Mouse (Mus musculus): ENCODE data around the gene Clspn.

Gene Clspn

GRCm38 (mm10) chr4:126636330-126636729 is 79.6 kb downstream of the Clspn start:
- no peak for DNase-seq (ENCODE audit: low spot score)

GRCm38 (mm10) chr4:126637446-126637845 is 80.7 kb downstream of the Clspn start:
- DNase-seq (ENCODE audit: low spot score): no peak

DNA sequence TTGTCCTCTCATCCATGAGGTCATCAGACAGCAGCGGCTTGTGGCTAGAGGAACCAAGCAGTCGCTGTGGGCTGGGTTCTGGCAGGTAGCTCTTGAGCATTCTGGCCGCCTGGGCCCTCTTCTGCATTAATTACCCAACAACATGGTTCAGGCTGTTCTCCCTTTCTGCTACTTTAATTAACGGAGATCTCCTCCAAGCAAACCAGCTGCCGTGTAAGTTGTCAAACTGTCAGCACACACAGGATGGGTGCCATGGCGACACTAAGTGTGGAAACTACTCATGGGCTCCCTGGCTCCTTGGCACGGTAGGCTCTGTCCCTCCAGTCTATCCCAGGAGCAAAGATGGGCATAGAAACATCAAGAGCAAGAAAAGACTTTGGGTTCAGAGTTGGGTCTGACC is 82.6 kb downstream of the Clspn start:
- no peak for DNase-seq (ENCODE audit: low spot score)

DNA sequence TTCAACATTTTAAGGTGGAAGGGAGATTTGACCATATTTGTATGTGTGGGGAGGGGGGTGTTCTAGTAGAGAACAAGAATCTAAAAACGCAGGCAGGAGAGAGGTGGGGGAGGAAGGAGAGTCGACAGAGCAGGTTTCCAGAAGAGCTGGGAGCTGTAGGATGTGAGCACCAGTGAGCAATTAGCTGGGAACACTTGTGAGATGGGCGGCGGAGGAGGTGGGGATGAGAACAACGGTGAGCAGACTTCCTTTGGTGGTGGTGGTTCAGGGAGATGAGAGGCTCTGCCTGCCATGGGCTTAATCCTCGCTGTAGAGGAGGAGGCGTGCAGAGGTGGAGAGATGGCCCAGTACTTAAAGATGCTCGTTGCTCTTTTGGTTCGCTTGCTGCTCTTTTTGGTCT is 85.2 kb downstream of the Clspn start:
- DNase-seq (ENCODE audit: low spot score): no peak

Measured in ovary, postnatal 10 days (tissue).